Mouse (Mus musculus): ENCODE results near the gene Spef2.

DNA sequence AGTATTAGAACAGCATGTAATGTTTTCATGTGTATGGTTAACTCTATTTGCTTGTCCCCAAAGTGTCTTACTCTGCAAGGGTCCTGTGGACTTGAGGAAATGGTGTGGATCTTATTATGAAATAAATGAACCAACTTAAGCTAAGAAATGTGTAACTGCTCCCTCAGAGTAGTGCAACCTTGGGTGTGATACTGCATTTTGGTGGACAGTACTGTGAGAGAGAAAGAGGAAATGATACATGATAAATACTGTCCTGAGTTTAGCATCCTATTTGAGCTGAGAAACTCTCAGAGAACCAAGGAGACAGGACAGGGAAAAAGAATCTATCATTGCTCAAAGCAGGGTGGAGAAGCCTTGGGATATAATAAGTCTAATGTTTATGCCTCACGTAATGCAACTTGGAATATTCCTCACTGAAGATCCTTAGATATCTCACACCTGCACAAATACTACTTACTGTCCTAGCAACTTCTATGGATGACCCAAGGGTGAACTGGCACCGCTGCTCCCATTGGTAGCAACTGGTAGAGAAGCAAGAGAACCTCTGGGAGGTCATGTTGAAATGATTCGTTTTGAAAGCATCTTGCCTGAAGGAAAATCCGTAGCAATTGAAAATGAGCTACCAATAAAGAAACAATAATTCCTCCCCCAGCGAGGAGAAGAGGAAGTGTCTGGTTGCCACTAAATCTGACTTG lies 1.1 kb downstream of the Spef2 start:
- TF ChIP-seq EP300 (IDR thresholded peaks at IDR 0.05; ENCODE audit: low read depth) (no peak), CTCF (IDR thresholded peaks at IDR 0.05; ENCODE audit: low read depth) (no peak)

Data from liver, embryonic 14.5 days (tissue).